Mouse (Mus musculus) hindbrain, embryonic 14.5 days (tissue): ENCODE results near the gene Rsph1. TPM values are rescaled to one million over a fixed set of nuclear protein-coding genes. Genes with fewer than 3 reads are reported as not detected.
A peak's percentile ranks its signal among the peaks of the same experiment; 100 is the strongest.

Experiments
- ATAC-seq: fragments of 200-750 bp; cut with Nextera tagmentation; 2 replicates; pipeline ENCODE4 v1.8.0; 2017; ENCODE audit warnings: moderate number of reproducible peaks, mild to moderate bottlenecking, moderate TSS enrichment, moderate library complexity; ENCODE audit not compliant: low FRiP score
- DNase-seq: peaks from one replicate; pipeline ENCODE4 v3.0.0-alpha.2; 2015; ENCODE audit warnings: low spot score
- H3K27ac ChIP-seq: fragments of 300-500 bp; sonication (generic); 2 replicates; pipeline ENCODE4 v1.5.1; 2014; ENCODE audit warnings: mild to moderate bottlenecking, moderate library complexity
- H3K27me3 ChIP-seq: fragments of 300-500 bp; sonication (generic); 2 replicates; pipeline ENCODE4 v1.6.1; 2014; ENCODE audit warnings: mild to moderate bottlenecking, low read length, mixed read lengths; ENCODE audit not compliant: control insufficient read depth, insufficient read depth
- H3K36me3 ChIP-seq: fragments of 300-500 bp; sonication (generic); replicated peaks from 2 replicates; pipeline ENCODE4 v1.6.1; 2014; ENCODE audit not compliant: control insufficient read depth, insufficient read depth
- H3K4me1 ChIP-seq: fragments of 300-500 bp; sonication (generic); replicated peaks from 2 replicates; pipeline ENCODE4 v1.6.1; 2014; ENCODE audit warnings: antibody characterized with exemption, low read length, mixed read lengths; ENCODE audit not compliant: control insufficient read depth, insufficient read depth
- H3K4me2 ChIP-seq: fragments of 300-500 bp; sonication (generic); replicated peaks from 2 replicates; pipeline ENCODE4 v1.6.1; 2014; ENCODE audit warnings: mild to moderate bottlenecking, moderate library complexity
- H3K4me3 ChIP-seq: fragments of 300-500 bp; sonication (generic); replicated peaks from 2 replicates; pipeline ENCODE4 v1.5.1; 2014; ENCODE audit warnings: mild to moderate bottlenecking, low read length
- H3K9ac ChIP-seq: fragments of 300-500 bp; sonication (generic); 2 replicates; pipeline ENCODE4 v1.6.1; 2014
- H3K9me3 ChIP-seq: fragments of 300-500 bp; sonication (generic); 2 replicates; pipeline ENCODE4 v1.6.1; 2016; ENCODE audit warnings: low read length; ENCODE audit not compliant: control insufficient read depth
- WGBS: fragments of 180-500 bp; shearing (Covaris S2); extraction: QIAGEN DNeasy Blood & Tissue Kit; methylation state at CpG from one replicate; pipeline ENCODE4 v1.1.7; 2014; 5-methylcytosine and 5-hydroxymethylcytosine counted together
- polyA plus RNA-seq: library from polyadenylated mRNA; unstranded; fragments of >200 nt; fragmentation: Nextera tagmentation; extraction: Ambion mirVana; gene quantifications from 2 replicates; pipeline ENCODE4 v1.2.1, GENCODE M21; 2014

The Rsph1 gene
- polyA plus RNA-seq, 1 experiment from 2014 or later: 5.0 TPM

- no peak overlapping the region for H3K4me2 ChIP-seq
- ATAC-seq: no peak
- H3K9me3 ChIP-seq: no peaks in the 10 kb centered on the region
- H3K36me3 ChIP-seq: no peaks in the 10 kb centered on the region
- no peak overlapping the region for H3K27ac ChIP-seq
- H3K4me3 ChIP-seq: no peak overlapping the region
- H3K4me1 ChIP-seq: no peaks in the 10 kb centered on the region
- no peak for DNase-seq
- no peak overlapping the region for H3K9ac ChIP-seq
- no peaks in the 10 kb centered on the region for H3K27me3 ChIP-seq
- 85% methylated on average over 1 of the region's 1 CpGs for WGBS
Observed at GRCm38 (mm10) chr17:31257149-31257548, 20.0 kb downstream of the Rsph1 start.

- no peaks in the 10 kb centered on the region for H3K27me3 ChIP-seq
- no peak overlapping the region for H3K4me3 ChIP-seq
- ATAC-seq: peak; percentile 78
- 9% methylated on average over 9 of the region's 9 CpGs for WGBS
- no peaks in the 10 kb centered on the region for H3K4me1 ChIP-seq
- peak; percentile 78 for DNase-seq
- H3K9ac ChIP-seq: no peak overlapping the region
- H3K4me2 ChIP-seq: no peak overlapping the region
- H3K36me3 ChIP-seq: no peaks in the 10 kb centered on the region
- no peaks in the 10 kb centered on the region for H3K9me3 ChIP-seq
- H3K27ac ChIP-seq: no peak overlapping the region
Observed at GRCm38 (mm10) chr17:31254463-31254931, 22.7 kb downstream of the Rsph1 start.

GRCm38 (mm10) chr17:31253951-31254350 lies 23.2 kb downstream of the Rsph1 start:
- H3K4me2 ChIP-seq: no peak overlapping the region
- WGBS: 59% methylated on average over 5 of the region's 5 CpGs
- H3K27me3 ChIP-seq: no peaks in the 10 kb centered on the region
- ATAC-seq (no peak), DNase-seq (no peak)
- no peaks in the 10 kb centered on the region for H3K9me3 ChIP-seq
- H3K36me3 ChIP-seq: no peaks in the 10 kb centered on the region
- H3K27ac ChIP-seq: no peak overlapping the region
- H3K4me3 ChIP-seq: no peak overlapping the region
- no peaks in the 10 kb centered on the region for H3K4me1 ChIP-seq
- H3K9ac ChIP-seq: no peak overlapping the region

- DNase-seq: no peak
- H3K27ac ChIP-seq: no peak overlapping the region
- no peak overlapping the region for H3K4me3 ChIP-seq
- ATAC-seq: no peak
- no peaks in the 10 kb centered on the region for H3K9me3 ChIP-seq
- no peaks in the 10 kb centered on the region for H3K4me1 ChIP-seq
- H3K36me3 ChIP-seq: no peaks in the 10 kb centered on the region
- 34% methylated on average over 5 of the region's 5 CpGs for WGBS
- H3K27me3 ChIP-seq: no peaks in the 10 kb centered on the region
- no peak overlapping the region for H3K4me2 ChIP-seq
- no peak overlapping the region for H3K9ac ChIP-seq
Observed at GRCm38 (mm10) chr17:31247144-31247543, 30.0 kb downstream of the Rsph1 start.

GRCm38 (mm10) chr17:31245321-31245720 lies 31.9 kb downstream of the Rsph1 start:
- ATAC-seq (no peak), DNase-seq (no peak)
- Histone ChIP-seq H3K9me3 (no peaks in the 10 kb centered on the region), H3K4me1 (no peaks in the 10 kb centered on the region), H3K36me3 (no peaks in the 10 kb centered on the region), H3K27me3 (no peaks in the 10 kb centered on the region), H3K4me2 (no peak overlapping the region), H3K27ac (no peak overlapping the region), H3K9ac (no peak overlapping the region), H3K4me3 (no peak overlapping the region)
- 85% methylated on average over 5 of the region's 5 CpGs for WGBS

GRCm38 (mm10) chr17:31242764-31243163 lies 34.4 kb downstream of the Rsph1 start:
- Histone ChIP-seq H3K27ac (no peak overlapping the region), H3K4me1 (no peaks in the 10 kb centered on the region), H3K27me3 (no peaks in the 10 kb centered on the region), H3K4me2 (no peak overlapping the region), H3K36me3 (no peaks in the 10 kb centered on the region), H3K9ac (no peak overlapping the region), H3K9me3 (no peaks in the 10 kb centered on the region), H3K4me3 (no peak overlapping the region)
- ATAC-seq (no peak), DNase-seq (no peak)
- 0% methylated on average over 1 of the region's 1 CpGs for WGBS

GRCm38 (mm10) chr17:31241156-31241555 lies 36.0 kb downstream of the Rsph1 start:
- no peaks in the 10 kb centered on the region for H3K36me3 ChIP-seq
- H3K4me2 ChIP-seq: no peak overlapping the region
- H3K27me3 ChIP-seq: no peaks in the 10 kb centered on the region
- no peak for ATAC-seq
- H3K4me3 ChIP-seq: no peak overlapping the region
- DNase-seq: no peak
- H3K4me1 ChIP-seq: no peaks in the 10 kb centered on the region
- no peak overlapping the region for H3K27ac ChIP-seq
- no peak overlapping the region for H3K9ac ChIP-seq
- 89% methylated on average over 8 of the region's 8 CpGs for WGBS
- H3K9me3 ChIP-seq: no peaks in the 10 kb centered on the region

- 83% methylated on average over 7 of the region's 7 CpGs for WGBS
- H3K4me2 ChIP-seq: no peak overlapping the region
- no peaks in the 10 kb centered on the region for H3K4me1 ChIP-seq
- no peak for DNase-seq
- no peaks in the 10 kb centered on the region for H3K27me3 ChIP-seq
- H3K27ac ChIP-seq: no peak overlapping the region
- H3K9me3 ChIP-seq: no peaks in the 10 kb centered on the region
- H3K9ac ChIP-seq: no peak overlapping the region
- H3K36me3 ChIP-seq: no peaks in the 10 kb centered on the region
- no peak for ATAC-seq
- H3K4me3 ChIP-seq: no peak overlapping the region
Observed at GRCm38 (mm10) chr17:31238234-31239020, 38.8 kb downstream of the Rsph1 start.

- H3K4me3 ChIP-seq: no peak overlapping the region
- 97% methylated on average over 1 of the region's 1 CpGs for WGBS
- H3K27ac ChIP-seq: no peak overlapping the region
- H3K36me3 ChIP-seq: no peaks in the 10 kb centered on the region
- H3K4me2 ChIP-seq: no peak overlapping the region
- no peaks in the 10 kb centered on the region for H3K27me3 ChIP-seq
- H3K9me3 ChIP-seq: no peaks in the 10 kb centered on the region
- H3K9ac ChIP-seq: no peak overlapping the region
- H3K4me1 ChIP-seq: no peaks in the 10 kb centered on the region
- DNase-seq (no peak), ATAC-seq (no peak)
Observed at GRCm38 (mm10) chr17:31235915-31236314, 41.3 kb downstream of the Rsph1 start.
